Mouse (Mus musculus) heart, embryonic 14.5 days (tissue): ENCODE measurements around the gene Prkar1b. TPM values are rescaled to one million over a fixed set of nuclear protein-coding genes. Genes with fewer than 3 reads are reported as not detected.

Source experiments
- ATAC-seq: fragments of 200-750 bp; cut with Nextera tagmentation; 2 replicates; pipeline ENCODE4 v1.8.0; 2017; ENCODE audit warnings: low read depth, moderate TSS enrichment; ENCODE audit not compliant: insufficient number of reproducible peaks, insufficient read depth, low FRiP score
- H3K27ac ChIP-seq, 2 experiments: fragments of 200-500 bp in 1 of 2; fragments of 300-500 bp in 1 of 2; sonication (generic) in 1 of 2; replicated peaks in 1 of 2; 2 replicates each; pipeline ENCODE4 v1.5.1; 2012 to 2014; ENCODE audit warnings: low read depth in 2 of 2, low read length in 2 of 2, control low read depth in 1 of 2, mild to moderate bottlenecking in 1 of 2, mixed read lengths in 1 of 2; ENCODE audit not compliant: control insufficient read depth in 1 of 2, insufficient read depth in 1 of 2
- H3K27me3 ChIP-seq: fragments of 300-500 bp; sonication (generic); 2 replicates; pipeline ENCODE4 v1.6.1; 2014; ENCODE audit warnings: mild to moderate bottlenecking, low read length, control low read depth; ENCODE audit not compliant: control insufficient read depth, insufficient read depth
- H3K36me3 ChIP-seq: fragments of 300-500 bp; sonication (generic); 2 replicates; pipeline ENCODE4 v1.6.1; 2014; ENCODE audit warnings: mild to moderate bottlenecking, control low read depth, low read length, mixed read lengths; ENCODE audit not compliant: control insufficient read depth, insufficient read depth
- H3K4me1 ChIP-seq, 2 experiments: fragments of 200-500 bp in 1 of 2; fragments of 300-500 bp in 1 of 2; sonication (generic) in 1 of 2; 2 replicates each; pipeline ENCODE4 v1.6.1; 2012 to 2014; ENCODE audit warnings: low read length in 2 of 2, control low read depth in 1 of 2, mixed read lengths in 1 of 2; ENCODE audit not compliant: control insufficient read depth in 2 of 2, insufficient read depth in 2 of 2
- H3K4me2 ChIP-seq: fragments of 300-500 bp; sonication (generic); 2 replicates; pipeline ENCODE4 v1.6.1; 2014; ENCODE audit warnings: mild to moderate bottlenecking, low read length
- H3K4me3 ChIP-seq, 2 experiments: fragments of 200-500 bp in 1 of 2; fragments of 300-500 bp in 1 of 2; sonication (generic) in 1 of 2; 2 replicates each; pipeline ENCODE4 v1.5.1; 2012 to 2014; ENCODE audit warnings: low read length in 2 of 2, mild to moderate bottlenecking in 2 of 2, control low read depth in 1 of 2, low read depth in 1 of 2, moderate library complexity in 1 of 2; ENCODE audit not compliant: control insufficient read depth in 1 of 2, insufficient read depth in 1 of 2
- H3K9ac ChIP-seq: fragments of 300-500 bp; sonication (generic); 2 replicates; pipeline ENCODE4 v1.6.1; 2014; ENCODE audit warnings: mild to moderate bottlenecking, low read length
- H3K9me3 ChIP-seq: fragments of 300-500 bp; sonication (generic); 2 replicates; pipeline ENCODE4 v1.6.1; 2016; ENCODE audit warnings: low read length, control low read depth; ENCODE audit not compliant: control insufficient read depth
- WGBS: fragments of 180-500 bp; shearing (Covaris S2); extraction: QIAGEN DNeasy Blood & Tissue Kit; methylation state at CpG from one replicate; pipeline ENCODE4 v1.1.7; 2014; 5-methylcytosine and 5-hydroxymethylcytosine counted together
- polyA plus RNA-seq: library from polyadenylated mRNA; unstranded; fragments of >200 nt; fragmentation: Nextera tagmentation; extraction: Ambion mirVana; gene quantifications from 2 replicates; pipeline ENCODE4 v1.2.1, GENCODE M21; 2014

The Prkar1b gene
- polyA plus RNA-seq, 1 experiment from 2014 or later = 9.5 TPM

GRCm38 (mm10) chr5:139183131-139183530 lies 33.3 kb upstream of the Prkar1b start:
- Histone ChIP-seq H3K4me1 (no peaks in the 10 kb centered on the region), H3K4me2 (no peak overlapping the region), H3K9ac (no peak overlapping the region), H3K9me3 (no peaks in the 10 kb centered on the region), H3K4me3 (no peak overlapping the region), H3K27me3 (no peaks in the 10 kb centered on the region), H3K27ac (no peak overlapping the region), H3K36me3 (peaks cover 89% of the 10 kb centered on the region)
- 77% methylated on average over 2 of the region's 2 CpGs for WGBS
- no peak for ATAC-seq

GRCm38 (mm10) chr5:139178895-139179631 lies 29.3 kb upstream of the Prkar1b start:
- no peaks in the 10 kb centered on the region for H3K27me3 ChIP-seq
- H3K4me1 ChIP-seq = peaks cover 2 to 4% of the 10 kb centered on the region in 2 experiments
- no peak overlapping the region for H3K9ac ChIP-seq
- H3K4me3 ChIP-seq = no peak overlapping the region
- H3K27ac ChIP-seq = no peak overlapping the region
- 25% methylated on average over 11 of the region's 11 CpGs for WGBS
- H3K9me3 ChIP-seq = no peaks in the 10 kb centered on the region
- H3K4me2 ChIP-seq = no peak overlapping the region
- peak; percentile 48; the same call in 1 of the 2 replicates for ATAC-seq
- peaks cover 82% of the 10 kb centered on the region for H3K36me3 ChIP-seq

- ATAC-seq = peak; percentile 33; the same call in 1 of the 2 replicates
- H3K36me3 ChIP-seq = peaks cover 71% of the 10 kb centered on the region
- no peak overlapping the region for H3K9ac ChIP-seq
- WGBS = 62% methylated on average over 10 of the region's 10 CpGs
- peaks cover 5 to 7% of the 10 kb centered on the region in 2 experiments for H3K4me1 ChIP-seq
- H3K4me2 ChIP-seq = no peak overlapping the region
- H3K9me3 ChIP-seq = no peaks in the 10 kb centered on the region
- no peak overlapping the region for H3K4me3 ChIP-seq
- peak overlapping the region; percentile 44 to 51; a peak in 3 of 4 replicates for H3K27ac ChIP-seq
- H3K27me3 ChIP-seq = no peaks in the 10 kb centered on the region
These were observed 25.1 kb upstream of the Prkar1b start for GRCm38 (mm10) chr5:139174556-139175547.

GRCm38 (mm10) chr5:139174141-139174540 lies 24.3 kb upstream of the Prkar1b start:
- H3K36me3 ChIP-seq = peaks cover 69% of the 10 kb centered on the region
- H3K4me3 ChIP-seq = no peak overlapping the region
- no peak for ATAC-seq
- no peaks in the 10 kb centered on the region for H3K9me3 ChIP-seq
- no peaks in the 10 kb centered on the region for H3K27me3 ChIP-seq
- H3K9ac ChIP-seq = no peak overlapping the region
- WGBS = 62% methylated on average over 10 of the region's 10 CpGs
- H3K27ac ChIP-seq = peak overlapping the region; percentile 21 to 51; a peak in 3 of 4 replicates
- H3K4me2 ChIP-seq = no peak overlapping the region
- H3K4me1 ChIP-seq = peaks cover 5 to 7% of the 10 kb centered on the region in 2 experiments

GRCm38 (mm10) chr5:139171929-139172328 lies 22.1 kb upstream of the Prkar1b start:
- ATAC-seq = no peak
- H3K9me3 ChIP-seq = no peaks in the 10 kb centered on the region
- no peak overlapping the region for H3K4me3 ChIP-seq
- no peak overlapping the region for H3K4me2 ChIP-seq
- H3K27ac ChIP-seq = no peak overlapping the region
- no peaks in the 10 kb centered on the region for H3K27me3 ChIP-seq
- WGBS = 86% methylated on average over 4 of the region's 4 CpGs
- no peak overlapping the region for H3K9ac ChIP-seq
- peaks cover 7 to 11% of the 10 kb centered on the region in 2 experiments for H3K4me1 ChIP-seq
- peaks cover 65% of the 10 kb centered on the region for H3K36me3 ChIP-seq

- H3K4me1 ChIP-seq = peaks cover 0 to 9% of the 10 kb centered on the region in 2 experiments; a peak in 2 of 4 replicates
- no peak overlapping the region for H3K4me2 ChIP-seq
- no peak overlapping the region for H3K27ac ChIP-seq
- peaks cover 80% of the 10 kb centered on the region for H3K36me3 ChIP-seq
- no peak overlapping the region for H3K4me3 ChIP-seq
- no peak for ATAC-seq
- H3K9me3 ChIP-seq = no peaks in the 10 kb centered on the region
- no peaks in the 10 kb centered on the region for H3K27me3 ChIP-seq
- WGBS = 27% methylated on average over 1 of the region's 1 CpGs
- H3K9ac ChIP-seq = no peak overlapping the region
These were observed 17.7 kb upstream of the Prkar1b start for GRCm38 (mm10) chr5:139167548-139167947.

- 59% methylated on average over 6 of the region's 6 CpGs for WGBS
- H3K4me2 ChIP-seq = no peak overlapping the region
- H3K27ac ChIP-seq = no peak overlapping the region; a peak in 1 of 4 replicates
- H3K4me3 ChIP-seq = no peak overlapping the region
- peaks cover 0 to 9% of the 10 kb centered on the region in 2 experiments; a peak in 2 of 4 replicates for H3K4me1 ChIP-seq
- no peaks in the 10 kb centered on the region for H3K27me3 ChIP-seq
- no peaks in the 10 kb centered on the region for H3K9me3 ChIP-seq
- peaks cover 81% of the 10 kb centered on the region for H3K36me3 ChIP-seq
- no peak overlapping the region for H3K9ac ChIP-seq
- no peak for ATAC-seq
These were observed 17.1 kb upstream of the Prkar1b start for GRCm38 (mm10) chr5:139166781-139167361.
